Mouse (Mus musculus): ENCODE data around the gene Nsmce4a. TPM values are rescaled to one million over a fixed set of nuclear protein-coding genes. Genes with fewer than 3 reads are reported as not detected.

Gene Nsmce4a
- polyA plus RNA-seq, 1 experiment from 2014 or later = 124 TPM

DNA sequence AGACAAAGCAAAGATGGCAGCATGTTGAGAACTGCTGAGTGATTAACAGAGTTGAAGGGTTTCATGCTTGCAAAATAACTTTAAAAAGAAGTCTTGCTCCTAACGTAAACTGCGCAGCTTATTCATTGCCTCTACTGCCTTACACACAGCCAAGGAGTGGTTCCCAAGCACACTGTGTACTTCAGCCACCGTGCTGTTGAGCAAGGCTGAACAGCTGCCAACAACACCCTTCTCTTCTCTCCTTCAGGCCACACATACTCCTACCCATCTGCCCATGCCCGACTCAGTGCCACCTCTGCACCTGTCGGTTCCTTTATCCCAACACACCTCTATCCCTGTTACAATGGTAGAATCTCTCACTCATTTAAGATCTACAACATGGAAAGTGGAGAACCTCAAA is 69.9 kb downstream of the Nsmce4a start:
- Histone ChIP-seq H3K27me3 (replicated peaks) (no peaks in the 10 kb centered on the region), H3K4me3 (no peak overlapping the region), H3K4me2 (no peak overlapping the region), H3K36me3 (peaks cover 76% of the 10 kb centered on the region), H3K27ac (replicated peaks) (no peak overlapping the region), H3K4me1 (no peaks in the 10 kb centered on the region), H3K9me3 (no peaks in the 10 kb centered on the region), H3K9ac (no peak overlapping the region)
- no peak for ATAC-seq (ENCODE audit: extremely low read depth, insufficient number of reproducible peaks, low FRiP score, low TSS enrichment)
- 93% methylated on average over 5 of the region's 5 CpGs for WGBS

DNA sequence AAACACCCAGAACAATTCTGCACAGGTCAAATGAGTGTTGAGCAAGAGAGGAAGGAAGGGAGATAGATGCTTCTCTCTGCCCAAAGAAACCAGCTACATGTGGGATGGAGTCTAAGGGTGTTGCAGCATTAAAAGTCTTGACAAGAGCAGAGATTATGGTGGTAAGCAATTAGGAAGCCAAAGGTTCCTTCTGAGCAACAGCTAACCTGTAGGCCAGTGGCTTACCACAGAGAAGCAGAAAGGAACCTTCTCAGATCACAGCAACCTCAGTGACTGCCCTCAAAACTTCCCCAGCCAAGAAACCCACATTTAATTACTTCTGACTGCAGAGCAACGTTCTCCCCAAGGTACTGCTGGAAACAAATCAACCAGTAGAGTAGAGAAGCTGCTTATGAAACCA is 71.4 kb downstream of the Nsmce4a start:
- no peak overlapping the region for H3K4me2 ChIP-seq
- WGBS = 87% methylated on average over 1 of the region's 1 CpGs
- H3K27me3 ChIP-seq (replicated peaks) = no peaks in the 10 kb centered on the region
- H3K4me1 ChIP-seq = peaks cover 9% of the 10 kb centered on the region; the same call in 1 of the 2 replicates
- no peak for ATAC-seq (ENCODE audit: extremely low read depth, insufficient number of reproducible peaks, low FRiP score, low TSS enrichment)
- H3K36me3 ChIP-seq = peaks cover 63% of the 10 kb centered on the region
- H3K9me3 ChIP-seq = no peaks in the 10 kb centered on the region
- H3K27ac ChIP-seq (replicated peaks) = no peak overlapping the region
- H3K4me3 ChIP-seq = no peak overlapping the region
- no peak overlapping the region for H3K9ac ChIP-seq

DNA sequence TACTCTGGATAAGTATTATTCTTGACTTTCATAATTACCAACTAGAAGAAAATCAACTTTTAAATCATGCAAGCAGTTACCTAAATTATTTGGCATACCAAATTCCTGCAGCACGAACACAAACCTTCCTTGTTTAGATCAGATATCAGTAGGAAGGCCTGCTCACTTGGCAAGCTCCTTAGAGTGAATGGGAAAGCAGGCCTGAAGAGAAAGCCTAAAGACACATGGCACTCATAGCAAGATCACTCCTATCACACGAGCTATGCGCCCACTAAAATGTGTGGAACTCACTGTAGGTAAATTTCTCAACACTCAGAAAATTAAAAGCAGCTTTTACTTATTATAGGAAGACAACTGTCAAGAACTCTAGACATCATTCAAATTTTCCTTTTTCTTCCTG is 79.6 kb downstream of the Nsmce4a start:
- no peak overlapping the region for H3K4me2 ChIP-seq
- ATAC-seq (ENCODE audit: extremely low read depth, insufficient number of reproducible peaks, low FRiP score, low TSS enrichment) = no peak
- peaks cover 19% of the 10 kb centered on the region for H3K4me1 ChIP-seq
- H3K4me3 ChIP-seq = no peak overlapping the region
- H3K27me3 ChIP-seq (replicated peaks) = no peaks in the 10 kb centered on the region
- peaks cover 28% of the 10 kb centered on the region for H3K36me3 ChIP-seq
- no peak overlapping the region for H3K27ac ChIP-seq (replicated peaks)
- H3K9me3 ChIP-seq = no peaks in the 10 kb centered on the region
- H3K9ac ChIP-seq = no peak overlapping the region
- WGBS = 62% methylated on average over 3 of the region's 3 CpGs

GRCm38 (mm10) chr7:130492026-130492425 is 80.9 kb downstream of the Nsmce4a start:
- H3K9ac ChIP-seq = no peak overlapping the region
- H3K27ac ChIP-seq (replicated peaks) = no peak overlapping the region
- peaks cover 37% of the 10 kb centered on the region for H3K36me3 ChIP-seq
- no peak overlapping the region for H3K4me3 ChIP-seq
- no peaks in the 10 kb centered on the region for H3K27me3 ChIP-seq (replicated peaks)
- peaks cover 12% of the 10 kb centered on the region; the same call in 1 of the 2 replicates for H3K4me1 ChIP-seq
- no peak overlapping the region for H3K4me2 ChIP-seq
- no peaks in the 10 kb centered on the region for H3K9me3 ChIP-seq
- no peak for ATAC-seq (ENCODE audit: extremely low read depth, insufficient number of reproducible peaks, low FRiP score, low TSS enrichment)

Other genes starting within 250 kb of the Nsmce4a start
- 49.6 and 59.6 TPM in 2 replicates for gene Ate1, start 52.7 kb downstream of the Nsmce4a start, polyA plus RNA-seq (2015; fragmentation: Nextera tagmentation; extraction: Ambion mirVana)
- 40.6 and 42.5 TPM in 2 replicates for gene Tacc2, start 4.3 kb upstream of the Nsmce4a start, polyA plus RNA-seq (2015; fragmentation: Nextera tagmentation; extraction: Ambion mirVana)
- 0.13 TPM in 1 of 2 replicates, not detected in the other for gene Btbd16, start 201.0 kb upstream of the Nsmce4a start, polyA plus RNA-seq (2015; fragmentation: Nextera tagmentation; extraction: Ambion mirVana)